Mouse (Mus musculus) kidney, postnatal 25 days (tissue): ENCODE measurements at regions not wholly inside any gene's neighbourhood (a gene's known extent, or its start where the extent isn't known, plus 50 kb on each side); places are given as distances from the start of the nearest gene placed in this dataset.
"Not testable (repeated sequence)": the region's sequence is repeated elsewhere in the genome, so short reads cannot be mapped to it uniquely, and the experiment has no call there.

Source experiments
- DNase-seq, 2 experiments: peaks; one replicate each; pipeline ENCODE4 v3.0.0; 2021; ENCODE audit warnings: mixed read lengths in 2 of 2

DNA sequence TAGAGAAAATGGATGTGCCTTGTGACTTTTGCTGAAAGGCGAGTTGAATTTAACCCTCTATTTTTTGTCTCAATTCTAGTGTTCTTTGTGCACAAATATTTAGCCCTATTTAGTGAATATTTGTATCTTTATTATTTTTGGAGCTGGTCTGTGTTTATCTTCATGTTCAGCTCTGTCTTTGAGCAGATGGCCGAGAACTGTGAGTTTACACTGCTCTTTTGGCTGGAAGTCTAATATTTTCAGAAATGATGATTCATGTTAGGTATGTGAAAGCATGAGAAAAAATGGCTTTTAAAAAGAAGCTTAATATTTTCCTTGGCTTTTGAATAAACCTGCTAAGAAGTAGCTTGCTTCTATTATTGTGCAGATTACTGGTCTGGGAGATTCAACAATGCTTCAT lies 505.4 kb downstream of the Sema5a start:
- DNase-seq = no peak

DNA sequence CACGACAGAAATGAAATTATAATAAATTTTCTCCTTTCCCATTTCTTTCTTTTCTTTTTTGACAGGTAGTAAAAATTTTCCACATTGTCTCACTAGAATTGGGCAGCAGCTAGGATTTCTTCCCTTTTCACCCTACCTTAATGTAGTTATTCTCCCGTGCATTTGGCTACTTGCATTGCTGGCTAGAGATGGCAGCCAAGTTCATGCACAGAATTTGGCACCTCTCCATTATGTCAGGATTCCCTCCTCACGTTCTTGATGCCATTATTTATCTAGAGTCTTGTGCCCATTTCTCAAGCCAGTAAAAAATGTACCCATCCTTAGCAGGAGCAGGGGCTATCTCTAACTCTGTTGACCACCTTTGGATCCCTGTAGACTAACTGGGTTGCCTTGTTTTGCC lies 507.4 kb downstream of the Sema5a start:
- no peak for DNase-seq

DNA sequence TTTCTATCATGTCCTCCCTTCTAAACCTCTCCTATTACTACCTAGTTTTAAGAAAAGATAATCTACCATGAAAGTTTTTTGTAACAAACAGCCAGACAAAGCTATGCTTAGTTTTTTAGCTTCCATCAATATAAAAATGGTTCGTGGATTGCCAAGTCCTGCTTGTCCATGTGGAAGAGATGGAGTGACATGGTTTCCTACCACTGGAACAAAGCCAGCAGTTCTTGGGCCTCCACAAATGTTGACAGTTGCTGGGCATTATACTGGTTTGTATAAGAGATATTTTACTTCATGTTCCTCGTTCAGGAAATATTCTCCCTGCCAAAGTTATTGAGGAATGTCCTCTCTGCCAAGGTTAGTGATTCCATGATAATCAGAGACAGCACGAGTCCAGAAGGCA lies 515.5 kb downstream of the Sema5a start:
- DNase-seq = no peak

DNA sequence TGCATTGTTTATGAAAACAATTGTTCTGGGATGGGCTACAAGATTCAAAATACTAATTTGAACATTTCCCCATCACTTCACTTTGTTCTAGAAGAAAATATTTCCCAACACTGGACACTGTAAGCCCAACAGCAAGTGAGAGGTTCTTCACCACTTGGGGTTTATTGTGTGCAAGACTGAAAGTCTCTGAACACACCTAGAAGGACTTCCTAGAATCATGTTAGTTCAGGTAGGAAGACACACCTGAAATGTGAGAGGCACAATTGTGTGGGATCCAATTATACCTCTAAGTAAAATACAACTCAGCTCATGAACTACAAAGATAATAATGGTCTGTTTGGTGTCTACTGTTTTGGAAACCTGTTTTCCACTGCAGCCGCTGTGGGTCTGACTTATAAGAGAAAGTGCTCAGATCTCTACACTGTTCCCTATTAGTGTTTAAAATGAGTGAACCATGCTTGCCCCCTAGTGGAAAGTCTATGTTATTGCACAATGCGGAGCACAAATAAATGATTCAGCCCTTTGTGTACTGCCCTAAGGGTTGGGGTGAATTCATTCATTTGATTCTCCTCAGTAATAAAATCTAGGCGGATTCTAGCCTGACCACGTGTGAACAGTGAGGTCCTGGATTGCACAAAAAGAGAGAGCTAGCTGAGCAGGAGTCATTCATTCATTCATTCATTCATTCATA lies 521.5 kb downstream of the Sema5a start:
- no peak for DNase-seq

DNA sequence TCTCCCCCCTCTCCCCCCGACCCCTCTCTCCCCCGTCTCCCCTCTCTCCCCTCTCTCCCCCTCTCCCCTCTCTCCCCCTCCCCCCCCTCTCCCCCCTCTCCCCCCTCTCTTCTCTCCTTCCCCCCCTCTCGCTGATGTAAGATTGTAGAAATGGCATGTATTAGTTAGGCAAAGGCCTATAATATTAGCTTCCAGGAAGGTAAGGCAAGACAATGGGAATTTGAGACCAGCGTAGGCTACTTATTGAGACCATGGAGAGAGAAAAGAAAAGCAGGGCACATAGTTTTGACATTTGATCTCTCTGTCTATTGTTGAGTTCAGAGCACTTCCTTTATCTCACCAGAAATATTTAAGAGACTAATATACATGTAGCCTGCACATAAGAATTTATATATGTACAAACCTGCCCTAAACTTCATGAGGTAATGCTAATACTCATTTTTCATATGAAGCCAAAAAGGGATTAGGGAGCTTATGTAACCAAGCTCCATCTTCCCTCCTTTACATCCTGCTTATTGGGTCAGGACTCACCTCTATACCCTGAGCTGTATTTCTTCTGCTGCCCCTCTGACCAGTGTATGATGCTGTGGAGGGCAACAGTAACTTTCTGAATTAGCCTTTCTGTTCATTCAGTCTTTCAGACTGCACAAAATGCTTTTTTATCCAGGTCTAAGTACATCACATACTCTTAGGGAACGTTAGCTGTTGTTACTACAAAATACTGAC lies 522.3 kb downstream of the Sema5a start:
- no peak for DNase-seq

DNA sequence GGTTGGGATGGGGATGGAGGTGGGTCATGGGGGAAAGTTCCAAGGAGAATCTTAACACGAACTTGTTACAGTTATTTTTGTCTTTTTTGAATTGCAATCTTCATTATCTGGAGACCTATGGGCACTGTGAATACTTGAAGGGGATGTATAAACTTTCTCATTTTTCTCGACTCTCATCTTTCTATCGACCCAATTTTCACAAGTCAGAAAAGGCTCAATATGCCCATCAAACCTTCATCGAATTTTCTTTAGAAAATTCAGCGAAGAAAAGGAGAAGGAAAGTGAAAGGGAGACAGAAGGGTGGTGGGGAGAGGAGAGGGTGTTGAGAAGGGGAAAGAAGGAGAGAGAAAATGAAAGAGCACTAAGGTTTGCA lies 533.6 kb downstream of the Sema5a start:
- not testable (repeated sequence) for DNase-seq

DNA sequence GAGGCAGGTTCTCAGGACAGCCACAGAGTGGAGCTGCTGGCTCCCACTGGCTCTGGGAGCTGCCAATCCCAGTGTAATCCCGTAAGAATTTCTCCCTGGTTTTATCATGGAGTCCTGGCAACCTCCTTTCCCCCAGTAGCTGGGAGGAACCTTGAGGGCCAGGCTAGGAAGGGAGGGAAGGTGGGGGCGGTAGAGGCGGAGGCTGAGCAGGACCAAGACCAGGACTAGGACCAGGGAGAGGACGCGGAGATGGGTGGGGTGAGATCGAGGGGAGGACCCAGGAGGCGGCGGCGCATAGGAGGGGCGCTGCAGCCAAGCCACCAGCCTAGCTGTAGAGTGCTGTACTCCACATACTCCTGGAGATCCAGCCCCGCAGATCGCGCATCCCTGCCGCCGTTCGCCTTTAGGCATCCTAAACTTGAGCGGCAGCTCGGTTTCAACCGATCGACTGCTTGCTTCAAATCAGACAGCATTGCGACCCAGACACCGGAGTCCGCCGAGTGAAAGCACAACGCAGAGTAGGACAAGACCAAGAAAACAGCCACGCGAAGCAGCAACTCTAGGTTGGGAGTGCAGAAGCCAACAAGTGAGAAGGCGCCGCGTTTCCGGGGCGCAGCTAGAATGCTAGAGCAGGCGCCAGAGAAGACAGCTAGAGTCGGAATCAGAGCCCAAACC lies 534.1 kb downstream of the Sema5a start:
- peak; percentile 55 to 82 for DNase-seq

DNA sequence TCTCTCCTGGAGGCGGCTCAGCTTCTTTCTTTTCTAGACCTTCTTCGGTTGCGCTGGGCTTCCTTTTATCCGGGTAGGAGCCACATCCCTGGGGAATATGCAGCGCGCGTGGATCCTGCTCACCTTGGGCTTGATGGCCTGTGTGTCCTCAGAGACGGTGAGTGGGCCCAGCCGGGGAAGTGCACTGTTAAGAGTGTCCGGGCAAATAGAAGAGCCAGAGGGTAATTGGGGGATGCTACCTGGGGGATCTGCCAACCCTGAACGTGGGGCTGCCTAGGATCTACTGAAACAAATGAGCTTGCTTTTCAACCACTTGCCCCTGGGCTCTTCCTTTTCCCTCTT lies 534.6 kb downstream of the Sema5a start:
- not testable (repeated sequence) for DNase-seq

DNA sequence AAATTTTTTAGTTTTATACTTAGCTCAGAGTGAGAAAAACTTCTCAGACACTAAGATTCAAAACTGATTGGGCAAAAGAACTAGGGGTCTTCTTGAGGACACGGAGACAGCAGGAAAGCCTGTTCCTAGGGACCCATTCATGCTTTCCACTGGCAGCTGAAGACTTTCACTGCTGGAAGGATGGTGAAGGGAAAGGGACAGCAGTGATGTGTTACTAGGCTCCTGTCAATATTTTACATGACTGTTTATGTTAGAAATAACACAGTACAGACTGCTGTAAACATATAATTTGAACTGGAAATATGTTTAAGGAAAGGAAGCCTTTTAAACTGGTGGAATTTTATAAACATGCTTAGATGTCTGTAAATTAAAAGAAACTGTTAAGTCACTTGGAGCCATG lies 537.0 kb downstream of the Sema5a start:
- DNase-seq = not testable (repeated sequence)

DNA sequence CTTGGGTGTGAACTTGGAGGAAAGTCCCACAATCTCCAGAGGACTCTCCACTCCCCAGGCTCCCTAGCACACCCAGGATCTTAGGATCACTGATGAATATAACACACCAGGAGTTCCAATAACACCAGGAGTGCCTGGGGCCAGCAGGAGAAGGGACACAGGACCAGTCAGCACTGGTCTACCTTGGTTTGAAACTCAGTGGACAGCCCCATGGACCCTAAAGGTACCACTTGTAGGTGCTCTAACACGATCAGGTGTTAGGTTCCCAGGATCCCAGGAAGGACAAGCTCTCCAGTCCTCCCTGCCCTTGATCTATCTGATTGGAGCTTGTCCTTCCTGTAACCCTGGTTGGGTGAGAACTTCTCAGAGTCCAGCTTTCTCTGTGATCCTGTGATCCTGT lies 554.6 kb downstream of the Sema5a start:
- DNase-seq = no peak

DNA sequence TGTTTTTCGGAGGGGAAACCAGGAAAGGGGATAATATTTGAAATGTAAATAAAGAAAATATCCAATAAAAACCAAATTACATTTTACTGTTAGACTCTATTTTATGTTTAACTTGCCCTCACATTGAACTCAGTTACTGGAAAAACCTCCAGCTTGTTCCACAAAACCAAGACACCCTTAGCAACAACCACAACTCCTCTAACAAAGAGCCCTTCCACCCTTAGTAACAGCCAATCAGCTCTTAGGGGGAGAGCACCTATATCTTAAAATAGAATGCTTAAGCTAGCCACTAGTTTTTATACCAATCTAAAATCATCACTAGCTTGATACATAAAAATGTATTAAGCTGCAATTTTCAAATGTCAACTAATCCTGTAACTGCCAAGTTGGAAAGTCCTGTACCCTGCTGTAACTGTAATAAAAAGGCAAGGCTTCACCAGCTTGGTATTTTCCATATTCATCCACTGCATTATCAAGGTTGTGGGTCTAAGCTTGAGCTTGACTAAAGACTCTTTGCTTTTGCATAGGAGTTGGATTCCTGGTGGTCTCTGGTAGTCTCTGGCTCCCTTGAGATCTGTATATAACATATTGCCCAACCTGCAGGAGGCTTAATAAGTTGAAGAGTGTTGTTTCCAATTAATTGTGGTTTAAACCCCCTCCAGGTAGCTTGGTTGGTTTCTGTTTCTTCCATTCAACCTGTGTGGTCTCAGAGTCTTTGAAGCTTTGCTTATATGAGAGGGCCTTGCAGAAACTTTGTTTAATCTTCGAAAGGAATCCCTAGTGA lies 566.4 kb downstream of the Sema5a start:
- no peak for DNase-seq

DNA sequence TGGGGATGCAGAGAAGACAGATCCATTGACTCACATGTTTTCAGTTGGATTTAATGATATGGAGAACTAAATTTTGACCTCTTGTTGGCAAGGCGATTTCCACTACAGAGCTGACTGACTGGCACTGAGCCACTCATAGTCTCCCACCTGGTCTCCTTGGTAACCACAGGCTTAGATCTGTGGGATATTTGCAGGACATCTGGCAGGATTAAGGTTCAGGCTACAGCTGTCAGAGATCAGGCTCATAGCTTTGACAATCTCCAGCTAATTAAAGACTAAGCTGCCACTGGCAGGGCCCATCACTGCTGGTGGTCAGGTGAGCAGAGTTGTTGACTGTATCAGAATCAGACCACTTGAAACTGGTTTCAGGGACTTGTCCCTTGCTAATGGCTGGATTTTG lies 595.4 kb downstream of the Sema5a start:
- no peak for DNase-seq
